Mouse (Mus musculus) ES-Bruce4 (cell line): ENCODE data around the gene Porcn.

Experiments used
- CTCF ChIP-seq: IDR thresholded peaks from one replicate; pipeline ENCODE4 v1.8.1; 2011; ENCODE audit warnings: low read depth, low read length
- POLR2A ChIP-seq: IDR thresholded peaks from one replicate; pipeline ENCODE4 v1.8.1; 2011; ENCODE audit warnings: low read length; ENCODE audit not compliant: insufficient read depth

DNA sequence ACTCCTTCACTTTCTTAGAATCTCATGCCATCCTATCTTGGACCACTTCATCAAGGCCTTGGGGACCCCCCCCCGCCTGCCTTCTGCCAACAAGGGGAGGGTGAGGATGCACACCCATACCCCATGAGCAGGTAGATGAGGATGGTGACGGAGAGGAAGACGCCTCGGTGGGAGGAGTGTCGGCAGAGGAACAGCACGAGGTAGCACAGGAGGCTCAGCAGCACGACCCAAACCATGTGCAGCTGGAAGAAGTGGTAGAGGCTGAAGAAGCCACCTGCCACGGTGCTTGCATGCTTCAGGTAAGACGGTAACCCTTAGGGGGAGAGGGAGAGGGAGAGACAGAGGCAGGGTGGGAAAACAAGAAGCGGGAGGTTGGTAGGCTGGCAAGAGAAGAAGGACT lies 2.2 kb downstream of the Porcn start:
- TF ChIP-seq CTCF, result no peak
- TF ChIP-seq POLR2A, result no peak
